Mouse (Mus musculus): ENCODE data around the gene Ptprn2. TPM values are rescaled to one million over a fixed set of nuclear protein-coding genes. Genes with fewer than 3 reads are reported as not detected.
A peak's percentile ranks its signal among the peaks of the same experiment; 100 is the strongest.

The Ptprn2 gene
- total RNA-seq (2021) = 100 to 1,000 TPM; 280 to 289 TPM
- long read RNA-seq, experiment 1, partial matches to known transcripts = 3 of 12 reads
- long read RNA-seq, experiment 1, other reads (novel, unspliced or antisense) = 9 of 12 reads
- long read RNA-seq, experiment 2, partial matches to known transcripts = 18 of 25 reads
- long read RNA-seq, experiment 2, other reads (novel, unspliced or antisense) = 6 of 25 reads

DNA sequence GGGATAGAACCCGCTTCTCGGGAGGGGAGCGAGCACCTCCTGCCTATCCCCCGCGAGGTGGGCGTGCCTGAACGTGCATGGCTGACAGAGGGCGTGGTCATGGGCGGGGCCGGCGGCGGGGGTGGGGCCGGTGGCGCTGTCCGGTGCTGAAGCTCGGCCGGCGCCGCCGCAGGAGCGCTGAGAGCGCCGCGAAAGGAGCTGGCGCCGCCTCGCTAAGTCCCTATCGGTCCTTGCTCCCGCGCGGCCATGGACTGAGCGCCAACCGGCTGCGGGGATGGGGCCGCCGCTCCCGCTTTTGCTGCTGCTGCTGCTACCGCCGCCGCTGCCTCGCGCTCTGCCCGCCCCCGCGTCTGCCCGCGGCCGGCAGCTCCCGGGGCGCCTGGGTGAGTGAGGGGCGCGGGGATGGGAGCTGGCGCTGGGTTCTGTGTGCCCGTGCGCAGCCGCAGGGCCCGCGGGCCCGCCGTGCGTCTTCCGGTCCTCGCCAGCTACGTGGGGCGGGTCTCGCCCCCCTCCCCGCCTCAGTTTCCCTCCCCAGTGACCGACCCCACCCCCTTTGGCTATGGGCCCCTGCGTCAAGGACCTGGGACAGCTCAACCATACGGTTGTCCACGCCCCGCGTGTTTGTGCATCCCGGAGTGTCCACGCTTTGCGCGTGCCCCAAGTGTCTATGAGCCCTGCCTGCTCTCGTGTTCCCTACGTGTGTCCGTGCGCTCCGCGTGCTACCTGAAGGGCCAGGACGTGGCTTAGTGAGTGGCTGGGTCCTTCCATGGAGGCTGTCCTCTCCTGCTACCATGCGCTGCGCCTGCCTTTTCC lies at the start of gene Ptprn2:
Gene Ptprn2 (plus strand): TSS at position 130 of the 813 bp plus-strand sequence.
- TF ChIP-seq CTCF (conservative IDR thresholded peaks at IDR 0.05) = no peak
- peak within 1 kb of the TSS; percentile 94 for H3K27ac ChIP-seq
- H3K4me3 ChIP-seq = peak within 1 kb of the TSS; percentile 69
- peak; percentile 66 to 75 for DNase-seq (ENCODE audit: low spot score in 2 of 2)

DNA sequence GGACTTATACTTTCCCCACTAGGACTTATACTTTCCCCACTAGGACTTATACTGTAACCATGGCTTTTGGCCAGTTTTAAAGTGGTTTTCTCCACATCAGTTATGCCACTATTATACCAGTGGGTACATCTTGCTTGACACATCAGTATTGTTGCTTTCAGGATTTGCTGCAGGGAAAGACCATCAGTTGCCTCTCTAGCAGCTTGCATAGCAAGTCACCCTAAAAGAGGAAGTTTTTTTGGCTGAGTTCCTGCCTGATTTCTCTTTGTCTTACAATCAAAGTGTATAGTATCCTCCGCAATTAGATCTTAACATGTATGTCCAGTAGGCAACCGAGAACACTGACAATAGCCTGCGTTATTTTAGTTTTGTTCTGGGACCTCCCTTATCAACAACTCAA lies 49.4 kb upstream of the Ptprn2 start:
- DNase-seq (ENCODE audit: low spot score in 2 of 2) = no peak
- H3K27ac ChIP-seq = no peak overlapping the region
- TF ChIP-seq CTCF (conservative IDR thresholded peaks at IDR 0.05) = no peak
- no peak overlapping the region for H3K4me3 ChIP-seq

DNA sequence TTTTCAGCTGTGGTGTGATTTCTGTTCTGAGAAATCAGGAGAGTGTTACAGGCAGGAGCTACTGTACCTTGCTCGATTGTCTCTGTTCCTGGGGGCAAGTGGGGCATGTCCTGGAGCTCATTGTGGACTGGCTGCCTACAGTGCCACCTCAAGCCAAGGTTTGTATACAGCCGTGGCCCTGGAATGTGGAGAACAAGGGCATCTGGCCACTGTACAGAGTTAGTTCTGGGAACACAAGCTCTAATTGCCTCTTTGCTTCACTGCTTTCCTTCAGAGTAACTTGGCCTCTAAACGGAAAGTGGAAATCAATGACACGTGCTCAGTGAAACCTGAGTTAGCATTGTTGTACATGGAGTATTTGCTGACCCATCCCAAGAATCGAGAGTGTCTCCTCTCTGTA lies 46.9 kb upstream of the Ptprn2 start:
- Histone ChIP-seq H3K27ac (no peak overlapping the region), H3K4me3 (no peak overlapping the region)
- no peak for DNase-seq (ENCODE audit: low spot score in 2 of 2)
- TF ChIP-seq CTCF (conservative IDR thresholded peaks at IDR 0.05) = no peak

DNA sequence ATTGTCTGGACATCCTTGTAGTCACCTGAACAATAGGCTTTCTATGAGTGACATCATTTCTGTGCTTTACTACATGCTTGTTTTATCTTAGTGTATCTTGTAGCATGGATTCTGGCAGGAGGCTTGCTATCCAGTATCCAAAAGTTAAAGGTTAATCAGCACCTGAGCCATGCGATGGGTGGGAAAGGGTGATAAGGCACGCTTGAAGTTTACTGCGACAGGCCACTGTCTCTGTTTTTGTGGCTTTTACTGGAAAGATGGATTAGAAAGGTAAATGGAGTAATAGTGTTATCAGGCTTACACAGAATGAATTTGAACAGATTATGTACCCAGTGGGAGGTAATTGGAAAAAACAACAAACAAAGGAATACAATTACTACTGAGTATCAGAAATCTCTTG lies 43.3 kb upstream of the Ptprn2 start:
- H3K27ac ChIP-seq = no peak overlapping the region
- no peak for DNase-seq (ENCODE audit: low spot score in 2 of 2)
- H3K4me3 ChIP-seq = no peak overlapping the region
- TF ChIP-seq CTCF (conservative IDR thresholded peaks at IDR 0.05) = no peak

DNA sequence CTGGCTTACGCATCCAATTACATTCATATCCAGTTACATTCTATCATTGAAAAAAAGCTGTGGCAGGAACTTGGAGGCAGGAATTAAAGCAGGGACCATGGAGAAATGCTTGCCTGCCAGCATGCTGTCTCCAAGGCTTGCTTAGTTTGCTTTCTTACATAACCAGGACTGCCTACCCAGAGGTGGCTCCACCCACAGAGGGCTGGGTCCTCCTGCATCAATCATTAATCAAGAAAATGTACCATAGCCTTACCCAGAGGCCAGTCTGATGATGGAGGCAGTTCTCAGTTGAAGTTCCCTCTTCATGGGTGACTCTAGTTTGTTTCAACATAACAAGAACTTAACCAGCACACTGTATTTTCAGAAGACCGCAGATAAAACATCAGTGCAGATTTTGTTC lies 36.0 kb upstream of the Ptprn2 start:
- H3K4me3 ChIP-seq = no peak overlapping the region
- no peak for TF ChIP-seq CTCF (conservative IDR thresholded peaks at IDR 0.05)
- no peak overlapping the region for H3K27ac ChIP-seq
- no peak for DNase-seq (ENCODE audit: low spot score in 2 of 2)

DNA sequence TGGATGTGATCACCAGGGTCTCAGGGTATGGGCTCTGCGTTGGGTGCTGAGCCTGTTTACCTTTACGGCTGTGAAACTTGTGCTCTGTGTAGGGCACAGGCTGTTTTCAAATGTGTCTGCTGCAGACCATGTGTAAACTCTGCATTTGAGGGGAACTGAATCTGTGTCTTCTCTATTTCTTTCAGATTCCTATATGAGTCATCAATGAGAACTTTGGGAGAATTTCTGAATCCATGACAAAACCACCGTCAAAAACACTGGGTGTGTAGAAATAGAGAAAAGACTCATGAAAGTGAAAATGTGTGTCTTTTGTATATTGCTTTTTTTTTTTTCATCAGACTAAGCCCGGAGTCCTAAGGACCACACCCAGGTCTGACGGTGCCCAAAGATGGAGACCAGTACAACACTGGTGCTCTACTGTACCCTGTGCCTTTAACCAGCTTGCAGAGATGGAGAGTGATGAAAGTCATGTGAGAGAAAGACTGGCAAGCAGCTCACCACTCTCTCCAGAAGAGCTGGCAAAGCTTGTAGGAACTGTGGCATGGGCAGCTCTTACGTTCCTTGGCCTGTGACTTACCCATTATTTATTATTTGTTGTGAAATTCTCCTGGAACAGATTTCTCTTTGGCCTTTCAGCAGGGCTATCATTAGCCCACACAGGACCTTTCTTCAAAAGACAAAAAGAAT lies 25.0 kb upstream of the Ptprn2 start:
- H3K4me3 ChIP-seq = no peak overlapping the region
- TF ChIP-seq CTCF (conservative IDR thresholded peaks at IDR 0.05) = no peak
- no peak for DNase-seq (ENCODE audit: low spot score in 2 of 2)
- H3K27ac ChIP-seq = no peak overlapping the region

DNA sequence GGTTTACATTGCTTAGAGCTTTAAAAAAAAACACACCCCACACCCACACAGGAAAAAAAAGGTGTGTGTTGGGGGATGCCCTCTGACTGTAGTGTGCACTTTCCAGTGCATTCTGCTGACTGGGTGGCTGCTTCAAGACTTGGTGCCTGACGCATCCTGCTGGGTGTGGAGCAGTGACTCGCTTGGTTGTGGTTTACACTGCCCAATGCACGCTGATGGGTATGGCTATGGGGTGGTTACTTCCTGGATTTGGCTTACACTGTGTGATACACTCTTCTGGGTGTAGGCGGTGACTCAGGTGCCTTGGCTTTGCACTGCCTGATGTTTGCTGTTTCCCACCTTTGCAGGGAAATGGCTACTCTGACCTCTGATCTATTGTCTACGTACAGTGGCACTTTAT lies 18.5 kb upstream of the Ptprn2 start:
- no peak for TF ChIP-seq CTCF (conservative IDR thresholded peaks at IDR 0.05)
- no peak overlapping the region for H3K4me3 ChIP-seq
- no peak overlapping the region for H3K27ac ChIP-seq
- DNase-seq (ENCODE audit: low spot score in 2 of 2) = no peak

DNA sequence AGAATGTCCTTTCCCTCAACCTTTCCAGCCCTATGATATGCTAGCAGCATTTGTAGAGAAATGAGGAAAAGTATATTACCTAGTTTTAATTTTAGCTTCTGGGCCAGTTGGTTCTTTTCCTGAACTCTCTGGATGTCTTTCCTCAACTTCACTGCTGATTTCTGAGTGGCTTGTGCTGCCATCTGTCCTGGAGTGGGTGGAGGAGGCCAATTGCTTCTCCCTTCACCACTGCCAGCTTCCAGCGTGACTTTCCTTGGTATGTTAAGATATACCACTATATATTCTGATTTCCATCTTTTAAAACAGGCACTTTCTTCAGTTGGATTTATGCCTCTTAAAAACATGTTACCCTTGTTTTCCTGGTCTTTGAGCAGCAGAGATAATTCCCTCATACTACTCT lies 17.2 kb upstream of the Ptprn2 start:
- H3K4me3 ChIP-seq = no peak overlapping the region
- no peak for TF ChIP-seq CTCF (conservative IDR thresholded peaks at IDR 0.05)
- no peak for DNase-seq (ENCODE audit: low spot score in 2 of 2)
- no peak overlapping the region for H3K27ac ChIP-seq

DNA sequence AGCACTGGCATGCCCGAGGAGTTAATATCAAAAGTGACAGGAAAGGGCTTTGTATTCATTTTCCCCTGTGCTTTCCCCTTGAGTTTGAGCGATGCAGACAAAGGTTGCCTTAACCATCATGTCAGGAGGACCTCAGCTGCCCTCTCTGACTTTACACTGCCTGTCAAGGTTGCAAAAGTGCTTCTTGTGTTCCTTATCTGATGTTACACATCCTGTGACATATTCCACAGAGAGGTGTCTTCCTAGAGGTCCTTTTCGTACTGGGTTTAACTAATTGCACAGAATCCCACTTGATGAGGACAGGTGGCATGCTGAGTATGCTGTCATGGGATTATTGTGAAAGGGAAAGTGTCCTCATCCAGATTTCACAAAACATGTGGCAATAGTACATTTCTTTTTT lies 16.4 kb upstream of the Ptprn2 start:
- DNase-seq (ENCODE audit: low spot score in 2 of 2) = no peak
- no peak overlapping the region for H3K4me3 ChIP-seq
- H3K27ac ChIP-seq = no peak overlapping the region
- TF ChIP-seq CTCF (conservative IDR thresholded peaks at IDR 0.05) = no peak

DNA sequence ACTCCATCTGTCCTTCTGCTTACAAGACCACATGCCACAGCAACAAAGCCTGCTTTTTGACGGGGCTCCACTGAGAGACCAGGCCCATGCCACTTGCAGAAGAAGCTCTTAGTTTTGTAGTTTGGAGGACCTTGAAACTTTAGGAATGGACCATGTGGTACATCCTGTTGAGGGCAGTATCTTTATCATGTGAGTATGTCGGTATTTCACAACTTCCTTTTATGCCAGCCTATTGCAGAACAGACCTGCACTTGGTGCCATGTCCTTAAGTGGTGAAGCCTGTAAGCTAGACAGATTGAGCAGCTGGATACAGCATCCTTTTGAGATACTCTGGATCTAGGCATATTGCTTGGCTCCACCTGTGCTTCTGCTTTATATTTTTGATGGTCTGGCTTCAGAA lies 12.3 kb upstream of the Ptprn2 start:
- no peak overlapping the region for H3K27ac ChIP-seq
- TF ChIP-seq CTCF (conservative IDR thresholded peaks at IDR 0.05) = no peak
- DNase-seq (ENCODE audit: low spot score in 2 of 2) = no peak
- H3K4me3 ChIP-seq = no peak overlapping the region

DNA sequence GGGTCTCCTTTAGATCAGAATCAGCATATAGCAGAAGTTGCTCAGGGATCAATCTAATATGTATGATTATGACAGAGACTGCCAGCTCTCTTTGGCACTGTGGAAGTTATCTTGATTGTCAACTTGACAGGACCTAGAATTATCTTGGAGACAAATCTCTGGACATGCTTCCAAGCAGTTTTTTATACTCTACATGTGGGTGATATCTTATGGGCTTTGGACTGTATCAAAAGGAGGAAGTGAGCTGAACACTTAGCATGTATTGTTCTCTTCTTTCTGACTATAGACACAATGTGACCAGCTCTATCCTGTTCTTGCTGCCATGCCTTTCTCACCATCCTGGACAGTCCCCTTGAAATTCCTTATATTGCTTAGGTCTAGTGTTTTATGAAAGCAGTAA lies 11.8 kb upstream of the Ptprn2 start:
- TF ChIP-seq CTCF (conservative IDR thresholded peaks at IDR 0.05) = no peak
- no peak overlapping the region for H3K27ac ChIP-seq
- no peak overlapping the region for H3K4me3 ChIP-seq
- no peak for DNase-seq (ENCODE audit: low spot score in 2 of 2)

DNA sequence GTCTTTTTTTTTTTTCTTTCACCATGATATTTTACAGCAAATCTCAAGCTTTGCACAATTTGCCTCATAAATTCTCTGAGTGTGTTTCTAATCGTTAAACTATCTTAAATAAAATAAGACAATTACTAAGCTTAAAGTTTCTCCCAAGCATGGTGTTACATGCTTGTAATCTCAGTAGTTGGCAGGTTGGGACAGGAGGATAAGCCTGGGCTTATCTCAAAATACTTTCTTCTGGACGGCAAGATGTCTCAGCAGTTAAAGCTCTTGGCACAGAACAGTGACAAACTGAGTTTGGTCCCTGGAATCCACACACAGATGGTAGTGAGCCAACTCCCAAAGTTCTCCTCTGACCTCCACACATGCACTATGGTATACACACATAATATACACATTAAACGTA lies 10.8 kb upstream of the Ptprn2 start:
- Histone ChIP-seq H3K27ac (no peak overlapping the region), H3K4me3 (no peak overlapping the region)
- no peak for DNase-seq (ENCODE audit: low spot score in 2 of 2)
- no peak for TF ChIP-seq CTCF (conservative IDR thresholded peaks at IDR 0.05)

DNA sequence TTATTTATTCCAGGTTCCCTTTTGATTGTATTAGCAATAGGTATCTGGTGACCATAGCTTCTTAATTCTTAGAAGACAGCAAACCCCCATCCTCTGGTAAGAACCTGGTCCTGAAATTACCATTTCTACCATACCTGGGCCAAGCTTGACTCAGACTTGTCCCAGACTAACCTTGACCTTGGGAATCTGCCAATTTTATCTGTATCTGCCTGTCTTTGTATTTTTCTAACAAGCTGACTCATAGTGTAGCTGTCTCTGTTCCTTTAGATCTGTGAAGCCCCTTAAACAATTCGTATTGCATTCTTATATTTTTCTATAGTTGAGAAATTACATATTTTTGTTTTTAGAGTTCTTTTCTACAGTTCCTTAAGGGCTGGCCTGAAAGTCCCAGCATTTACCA lies 6.7 kb upstream of the Ptprn2 start:
- Histone ChIP-seq H3K27ac (no peak overlapping the region), H3K4me3 (no peak overlapping the region)
- no peak for DNase-seq (ENCODE audit: low spot score in 2 of 2)
- TF ChIP-seq CTCF (conservative IDR thresholded peaks at IDR 0.05) = no peak
